Mouse (Mus musculus): Measurements from ENCODE around the gene Lyst. TPM values are rescaled to one million over a fixed set of nuclear protein-coding genes. Genes with fewer than 3 reads are reported as not detected.

Gene Lyst
- polyA plus RNA-seq, 1 experiment from 2014 or later, result 4.5 TPM

- H3K9me3 ChIP-seq, result no peaks in the 10 kb centered on the region
- no peaks in the 10 kb centered on the region for H3K36me3 ChIP-seq
- H3K27ac ChIP-seq, result no peak overlapping the region
- no peaks in the 10 kb centered on the region for H3K4me1 ChIP-seq (replicated peaks)
- WGBS, result 89% methylated on average over 2 of the region's 2 CpGs
- H3K4me2 ChIP-seq (replicated peaks), result no peak overlapping the region
- H3K4me3 ChIP-seq (replicated peaks), result no peak overlapping the region
- H3K9ac ChIP-seq (replicated peaks), result no peak overlapping the region
- no peaks in the 10 kb centered on the region for H3K27me3 ChIP-seq
- ATAC-seq, result no peak
Measured at GRCm38 (mm10) chr13:13609655-13610054, 19.5 kb downstream of the Lyst start.

DNA sequence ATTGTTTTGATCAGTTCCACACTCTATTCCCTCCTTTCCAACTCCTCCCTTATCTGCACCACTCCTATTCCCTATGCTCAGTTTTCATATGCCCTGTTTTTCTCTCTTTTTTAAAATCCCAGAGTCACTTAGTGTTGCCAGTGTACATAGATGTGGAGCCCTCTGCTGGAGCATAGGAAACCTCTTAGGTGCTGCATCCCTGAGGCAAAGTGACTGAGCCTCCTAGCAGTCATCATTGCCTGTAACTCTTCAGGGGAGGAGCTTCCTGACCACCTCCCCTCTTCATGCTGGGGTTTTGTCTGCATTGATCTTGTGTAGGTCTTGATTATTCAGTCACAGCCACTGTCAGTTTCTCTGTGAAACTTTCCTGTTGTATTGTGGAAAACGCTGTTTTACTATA, 22.7 kb downstream of the Lyst start:
- no peak for ATAC-seq
- H3K4me2 ChIP-seq (replicated peaks), result no peak overlapping the region
- H3K9me3 ChIP-seq, result no peaks in the 10 kb centered on the region
- H3K27me3 ChIP-seq, result no peaks in the 10 kb centered on the region
- H3K36me3 ChIP-seq, result peaks cover 3% of the 10 kb centered on the region
- no peak overlapping the region for H3K9ac ChIP-seq (replicated peaks)
- WGBS, result 67% methylated on average over 1 of the region's 1 CpGs
- H3K4me3 ChIP-seq (replicated peaks), result no peak overlapping the region
- no peaks in the 10 kb centered on the region for H3K4me1 ChIP-seq (replicated peaks)
- no peak overlapping the region for H3K27ac ChIP-seq

- Histone ChIP-seq H3K4me3 (replicated peaks) (no peak overlapping the region), H3K36me3 (peaks cover 7% of the 10 kb centered on the region), H3K4me1 (replicated peaks) (no peaks in the 10 kb centered on the region), H3K27me3 (no peaks in the 10 kb centered on the region), H3K4me2 (replicated peaks) (no peak overlapping the region), H3K27ac (no peak overlapping the region), H3K9me3 (no peaks in the 10 kb centered on the region), H3K9ac (replicated peaks) (no peak overlapping the region)
- no peak for ATAC-seq
- 96% methylated on average over 4 of the region's 4 CpGs for WGBS
Measured at GRCm38 (mm10) chr13:13614235-13614634, 24.0 kb downstream of the Lyst start.

DNA sequence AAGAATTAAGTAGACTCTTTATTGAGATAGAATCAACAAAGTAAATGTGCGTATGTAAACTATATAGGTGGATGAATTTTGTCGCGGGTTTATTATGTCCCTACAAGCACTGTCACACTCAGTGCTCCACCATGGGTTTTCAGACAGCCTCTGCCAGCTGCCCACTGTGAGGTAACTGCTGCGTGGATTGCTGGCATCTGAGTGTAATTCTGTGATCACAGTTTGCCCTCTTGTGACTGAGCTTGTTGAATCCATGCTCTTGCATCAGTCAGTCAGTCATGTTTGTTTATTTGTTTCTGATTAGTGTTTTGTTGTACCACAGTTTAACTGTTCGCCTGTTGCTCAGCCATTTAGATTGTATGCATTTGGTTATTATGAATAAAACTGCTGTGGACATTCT, 31.3 kb downstream of the Lyst start:
- H3K36me3 ChIP-seq, result peaks cover 7% of the 10 kb centered on the region
- no peaks in the 10 kb centered on the region for H3K27me3 ChIP-seq
- WGBS, result 89% methylated on average over 5 of the region's 5 CpGs
- no peaks in the 10 kb centered on the region for H3K4me1 ChIP-seq (replicated peaks)
- H3K4me2 ChIP-seq (replicated peaks), result no peak overlapping the region
- H3K9ac ChIP-seq (replicated peaks), result no peak overlapping the region
- ATAC-seq, result no peak
- H3K4me3 ChIP-seq (replicated peaks), result no peak overlapping the region
- H3K9me3 ChIP-seq, result no peaks in the 10 kb centered on the region
- H3K27ac ChIP-seq, result no peak overlapping the region

GRCm38 (mm10) chr13:13622565-13622964, 32.4 kb downstream of the Lyst start:
- WGBS, result 90% methylated on average over 3 of the region's 3 CpGs

GRCm38 (mm10) chr13:13633746-13634145, 43.5 kb downstream of the Lyst start:
- Histone ChIP-seq H3K4me3 (replicated peaks) (no peak overlapping the region), H3K9ac (replicated peaks) (no peak overlapping the region), H3K27me3 (no peaks in the 10 kb centered on the region), H3K9me3 (no peaks in the 10 kb centered on the region), H3K27ac (no peak overlapping the region), H3K36me3 (peaks cover 9% of the 10 kb centered on the region), H3K4me2 (replicated peaks) (no peak overlapping the region), H3K4me1 (replicated peaks) (0 out of 2 replicates have a peak, but pooled peaks cover 3% of the 10 kb centered on the region)
- 86% methylated on average over 1 of the region's 1 CpGs for WGBS
- no peak for ATAC-seq

More at GRCm38 (mm10) chr13:13622565-13622964, 32.4 kb downstream of the Lyst start:
- Histone ChIP-seq H3K36me3 (peaks cover 5% of the 10 kb centered on the region), H3K9ac (replicated peaks) (no peak overlapping the region), H3K4me3 (replicated peaks) (no peak overlapping the region), H3K27ac (no peak overlapping the region), H3K4me2 (replicated peaks) (no peak overlapping the region), H3K9me3 (no peaks in the 10 kb centered on the region), H3K4me1 (replicated peaks) (no peaks in the 10 kb centered on the region), H3K27me3 (no peaks in the 10 kb centered on the region)
- ATAC-seq, result no peak

DNA sequence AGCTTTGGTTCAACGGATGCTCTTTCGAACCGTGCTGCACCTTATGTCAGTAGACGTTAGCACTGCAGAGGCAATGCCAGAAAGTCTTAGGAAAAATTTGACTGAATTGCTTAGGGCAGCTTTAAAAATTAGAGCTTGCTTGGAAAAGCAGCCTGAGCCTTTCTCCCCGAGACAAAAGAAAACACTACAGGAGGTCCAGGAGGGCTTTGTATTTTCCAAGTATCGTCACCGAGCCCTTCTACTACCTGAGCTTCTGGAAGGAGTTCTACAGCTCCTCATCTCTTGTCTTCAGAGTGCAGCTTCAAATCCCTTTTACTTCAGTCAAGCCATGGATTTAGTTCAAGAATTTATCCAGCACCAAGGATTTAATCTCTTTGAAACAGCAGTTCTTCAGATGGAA, 44.5 kb downstream of the Lyst start:
- Histone ChIP-seq H3K4me3 (replicated peaks) (no peak overlapping the region), H3K27me3 (no peaks in the 10 kb centered on the region), H3K27ac (no peak overlapping the region), H3K9ac (replicated peaks) (no peak overlapping the region), H3K4me2 (replicated peaks) (no peak overlapping the region), H3K9me3 (no peaks in the 10 kb centered on the region), H3K36me3 (peaks cover 9% of the 10 kb centered on the region), H3K4me1 (replicated peaks) (0 out of 2 replicates have a peak, but pooled peaks cover 5% of the 10 kb centered on the region)
- 31% methylated on average over 7 of the region's 7 CpGs for WGBS
- no peak for ATAC-seq

- Histone ChIP-seq H3K4me3 (replicated peaks) (no peak overlapping the region), H3K4me1 (replicated peaks) (0 out of 2 replicates have a peak, but pooled peaks cover 5% of the 10 kb centered on the region), H3K9me3 (no peaks in the 10 kb centered on the region), H3K27ac (no peak overlapping the region), H3K9ac (replicated peaks) (no peak overlapping the region), H3K4me2 (replicated peaks) (no peak overlapping the region), H3K27me3 (no peaks in the 10 kb centered on the region), H3K36me3 (peaks cover 9% of the 10 kb centered on the region)
- 46% methylated on average over 12 of the region's 12 CpGs for WGBS
- 0 out of 2 replicates have a peak, but pooled peaks have one; percentile 62 for ATAC-seq
Measured at GRCm38 (mm10) chr13:13635224-13635623, 45.0 kb downstream of the Lyst start.

DNA sequence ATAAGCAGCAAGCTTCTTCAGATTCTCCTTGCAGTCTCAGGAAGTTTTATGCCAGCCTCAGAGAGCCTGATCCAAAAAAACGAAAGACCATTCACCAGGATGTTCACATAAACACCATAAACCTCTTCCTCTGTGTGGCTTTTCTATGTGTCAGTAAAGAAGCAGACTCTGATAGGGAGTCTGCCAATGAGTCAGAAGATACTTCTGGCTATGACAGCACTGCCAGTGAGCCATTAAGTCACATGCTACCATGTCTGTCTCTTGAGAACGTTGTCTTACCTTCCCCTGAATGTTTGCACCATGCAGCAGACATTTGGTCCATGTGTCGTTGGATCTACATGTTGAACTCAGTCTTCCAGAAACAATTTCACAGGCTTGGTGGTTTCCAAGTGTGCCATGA, 47.4 kb downstream of the Lyst start:
- Histone ChIP-seq H3K27me3 (no peaks in the 10 kb centered on the region), H3K9ac (replicated peaks) (no peak overlapping the region), H3K4me2 (replicated peaks) (no peak overlapping the region), H3K27ac (no peak overlapping the region), H3K4me3 (replicated peaks) (no peak overlapping the region), H3K36me3 (peaks cover 9% of the 10 kb centered on the region), H3K4me1 (replicated peaks) (0 out of 2 replicates have a peak, but pooled peaks cover 5% of the 10 kb centered on the region), H3K9me3 (no peaks in the 10 kb centered on the region)
- no peak for ATAC-seq
- WGBS, result 87% methylated on average over 3 of the region's 3 CpGs

- Histone ChIP-seq H3K9me3 (no peaks in the 10 kb centered on the region), H3K4me2 (replicated peaks) (no peak overlapping the region), H3K27ac (no peak overlapping the region), H3K36me3 (peaks cover 9% of the 10 kb centered on the region), H3K9ac (replicated peaks) (no peak overlapping the region), H3K4me1 (replicated peaks) (0 out of 2 replicates have a peak, but pooled peaks cover 5% of the 10 kb centered on the region), H3K4me3 (replicated peaks) (no peak overlapping the region), H3K27me3 (no peaks in the 10 kb centered on the region)
- no peak for ATAC-seq
- 84% methylated on average over 6 of the region's 6 CpGs for WGBS
Measured at GRCm38 (mm10) chr13:13637981-13638380, 47.8 kb downstream of the Lyst start.

- no peaks in the 10 kb centered on the region for H3K27me3 ChIP-seq
- H3K4me2 ChIP-seq (replicated peaks), result no peak overlapping the region
- peaks cover 9% of the 10 kb centered on the region for H3K36me3 ChIP-seq
- no peak overlapping the region for H3K27ac ChIP-seq
- ATAC-seq, result no peak
- H3K4me3 ChIP-seq (replicated peaks), result no peak overlapping the region
- H3K9me3 ChIP-seq, result no peaks in the 10 kb centered on the region
- 0 out of 2 replicates have a peak, but pooled peaks cover 5% of the 10 kb centered on the region for H3K4me1 ChIP-seq (replicated peaks)
- no peak overlapping the region for H3K9ac ChIP-seq (replicated peaks)
- WGBS, result 26% methylated on average over 4 of the region's 4 CpGs
Measured at GRCm38 (mm10) chr13:13638725-13639124, 48.5 kb downstream of the Lyst start.

GRCm38 (mm10) chr13:13647296-13647695, 57.1 kb downstream of the Lyst start:
- H3K9me3 ChIP-seq, result no peaks in the 10 kb centered on the region
- H3K4me1 ChIP-seq (replicated peaks), result no peaks in the 10 kb centered on the region
- no peaks in the 10 kb centered on the region for H3K27me3 ChIP-seq
- H3K9ac ChIP-seq (replicated peaks), result no peak overlapping the region
- H3K4me2 ChIP-seq (replicated peaks), result no peak overlapping the region
- H3K4me3 ChIP-seq (replicated peaks), result no peak overlapping the region
- 47% methylated on average over 3 of the region's 3 CpGs for WGBS
- 0 out of 2 replicates have a peak, but pooled peaks cover 5% of the 10 kb centered on the region for H3K36me3 ChIP-seq
- ATAC-seq, result no peak
- H3K27ac ChIP-seq, result no peak overlapping the region

GRCm38 (mm10) chr13:13655453-13655852, 65.3 kb downstream of the Lyst start:
- Histone ChIP-seq H3K9me3 (no peaks in the 10 kb centered on the region), H3K9ac (replicated peaks) (no peak overlapping the region), H3K27ac (no peak overlapping the region), H3K4me1 (replicated peaks) (no peaks in the 10 kb centered on the region), H3K36me3 (peaks cover 8% of the 10 kb centered on the region), H3K4me3 (replicated peaks) (no peak overlapping the region), H3K27me3 (no peaks in the 10 kb centered on the region), H3K4me2 (replicated peaks) (no peak overlapping the region)
- WGBS, result 96% methylated on average over 3 of the region's 3 CpGs
- ATAC-seq, result no peak
